Mouse (Mus musculus): Measurements from ENCODE around the gene Pkd2. TPM values are rescaled to one million over a fixed set of nuclear protein-coding genes. Genes with fewer than 3 reads are reported as not detected.
"Not testable (repeated sequence)": the region's sequence is repeated elsewhere in the genome, so short reads cannot be mapped to it uniquely, and the experiment has no call there.

The Pkd2 gene
- total and polyA plus RNA-seq, 2 experiments from 2014 or later = 4.7 to 15.4 TPM

GRCm38 (mm10) chr5:104436406-104437076 is 22.7 kb upstream of the Pkd2 start:
- ATAC-seq (ENCODE audit: insufficient read depth, low read depth) = no peak
- Histone ChIP-seq H3K27me3 (ENCODE audit: control insufficient read depth, insufficient read depth, low read length) (no peaks in the 10 kb centered on the region), H3K27ac (ENCODE audit: low read depth) (no peak overlapping the region), H3K4me2 (ENCODE audit: low read depth, low read length) (no peak overlapping the region), H3K36me3 (replicated peaks; ENCODE audit: control insufficient read depth, insufficient read depth, low read length) (no peaks in the 10 kb centered on the region), H3K4me1 (ENCODE audit: control insufficient read depth, insufficient read depth) (no peaks in the 10 kb centered on the region), H3K9me3 (replicated peaks; ENCODE audit: control insufficient read depth, low read length) (no peaks in the 10 kb centered on the region), H3K4me3 (ENCODE audit: low read depth, low read length) (no peak overlapping the region), H3K9ac (replicated peaks; ENCODE audit: low read depth, low read length) (no peak overlapping the region)
- 83% methylated on average over 7 of the region's 7 CpGs for WGBS
- no peak for DNase-seq (ENCODE audit: low spot score)
- TF ChIP-seq CTCF (IDR thresholded peaks at IDR 0.05; ENCODE audit: low read depth) (no peak), EP300 (IDR thresholded peaks at IDR 0.05; ENCODE audit: low read depth) (no peak)

GRCm38 (mm10) chr5:104442396-104442795 is 16.9 kb upstream of the Pkd2 start:
- H3K4me1 ChIP-seq (ENCODE audit: control insufficient read depth, insufficient read depth) = no peaks in the 10 kb centered on the region
- H3K27ac ChIP-seq (ENCODE audit: low read depth) = no peak overlapping the region
- no peak overlapping the region for H3K9ac ChIP-seq (replicated peaks; ENCODE audit: low read depth, low read length)
- H3K4me2 ChIP-seq (ENCODE audit: low read depth, low read length) = no peak overlapping the region
- DNase-seq (ENCODE audit: low spot score) = no peak
- no peak overlapping the region for H3K4me3 ChIP-seq (ENCODE audit: low read depth, low read length)
- no peaks in the 10 kb centered on the region for H3K9me3 ChIP-seq (replicated peaks; ENCODE audit: control insufficient read depth, low read length)
- 65% methylated on average over 6 of the region's 6 CpGs for WGBS
- H3K36me3 ChIP-seq (replicated peaks; ENCODE audit: control insufficient read depth, insufficient read depth, low read length) = no peaks in the 10 kb centered on the region
- no peak for ATAC-seq (ENCODE audit: insufficient read depth, low read depth)
- H3K27me3 ChIP-seq (ENCODE audit: control insufficient read depth, insufficient read depth, low read length) = 0 out of 2 replicates have a peak, but pooled peaks cover 4% of the 10 kb centered on the region
- TF ChIP-seq CTCF (IDR thresholded peaks at IDR 0.05; ENCODE audit: low read depth) (no peak), EP300 (IDR thresholded peaks at IDR 0.05; ENCODE audit: low read depth) (no peak)

GRCm38 (mm10) chr5:104442850-104443249 is 16.4 kb upstream of the Pkd2 start:
- Histone ChIP-seq H3K9me3 (replicated peaks; ENCODE audit: control insufficient read depth, low read length) (no peaks in the 10 kb centered on the region), H3K4me3 (ENCODE audit: low read depth, low read length) (no peak overlapping the region), H3K27me3 (ENCODE audit: control insufficient read depth, insufficient read depth, low read length) (0 out of 2 replicates have a peak, but pooled peaks cover 4% of the 10 kb centered on the region), H3K4me2 (ENCODE audit: low read depth, low read length) (no peak overlapping the region), H3K36me3 (replicated peaks; ENCODE audit: control insufficient read depth, insufficient read depth, low read length) (no peaks in the 10 kb centered on the region), H3K9ac (replicated peaks; ENCODE audit: low read depth, low read length) (no peak overlapping the region), H3K27ac (ENCODE audit: low read depth) (no peak overlapping the region), H3K4me1 (ENCODE audit: control insufficient read depth, insufficient read depth) (no peaks in the 10 kb centered on the region)
- DNase-seq (ENCODE audit: low spot score) (no peak), ATAC-seq (ENCODE audit: insufficient read depth, low read depth) (no peak)
- TF ChIP-seq CTCF (IDR thresholded peaks at IDR 0.05; ENCODE audit: low read depth) = no peak
- no peak for TF ChIP-seq EP300 (IDR thresholded peaks at IDR 0.05; ENCODE audit: low read depth)
- 57% methylated on average over 1 of the region's 1 CpGs for WGBS

GRCm38 (mm10) chr5:104446156-104446555 is 13.1 kb upstream of the Pkd2 start:
- Histone ChIP-seq H3K4me2 (ENCODE audit: low read depth, low read length) (no peak overlapping the region), H3K27me3 (ENCODE audit: control insufficient read depth, insufficient read depth, low read length) (0 out of 2 replicates have a peak, but pooled peaks cover 4% of the 10 kb centered on the region), H3K4me3 (ENCODE audit: low read depth, low read length) (no peak overlapping the region), H3K9ac (replicated peaks; ENCODE audit: low read depth, low read length) (no peak overlapping the region), H3K4me1 (ENCODE audit: control insufficient read depth, insufficient read depth) (no peaks in the 10 kb centered on the region), H3K9me3 (replicated peaks; ENCODE audit: control insufficient read depth, low read length) (no peaks in the 10 kb centered on the region), H3K36me3 (replicated peaks; ENCODE audit: control insufficient read depth, insufficient read depth, low read length) (no peaks in the 10 kb centered on the region), H3K27ac (ENCODE audit: low read depth) (no peak overlapping the region)
- peak; percentile 83 for TF ChIP-seq CTCF (IDR thresholded peaks at IDR 0.05; ENCODE audit: low read depth)
- no peak for TF ChIP-seq EP300 (IDR thresholded peaks at IDR 0.05; ENCODE audit: low read depth)
- ATAC-seq (ENCODE audit: insufficient read depth, low read depth) = peak; percentile 75
- 9% methylated on average over 3 of the region's 3 CpGs for WGBS
- peak; percentile 72 for DNase-seq (ENCODE audit: low spot score)

- WGBS = 19% methylated on average over 6 of the region's 6 CpGs
- ATAC-seq (ENCODE audit: insufficient read depth, low read depth); DNase-seq (ENCODE audit: low spot score): not testable (repeated sequence)
Observed at GRCm38 (mm10) chr5:104448346-104448745, 10.9 kb upstream of the Pkd2 start.

GRCm38 (mm10) chr5:104449491-104449890 is 9.8 kb upstream of the Pkd2 start:
- DNase-seq (ENCODE audit: low spot score) (no peak), ATAC-seq (ENCODE audit: insufficient read depth, low read depth) (no peak)
- Histone ChIP-seq H3K4me1 (ENCODE audit: control insufficient read depth, insufficient read depth) (no peaks in the 10 kb centered on the region), H3K36me3 (replicated peaks; ENCODE audit: control insufficient read depth, insufficient read depth, low read length) (no peaks in the 10 kb centered on the region), H3K9me3 (replicated peaks; ENCODE audit: control insufficient read depth, low read length) (no peaks in the 10 kb centered on the region), H3K9ac (replicated peaks; ENCODE audit: low read depth, low read length) (no peak overlapping the region), H3K4me2 (ENCODE audit: low read depth, low read length) (no peak overlapping the region), H3K27me3 (ENCODE audit: control insufficient read depth, insufficient read depth, low read length) (0 out of 2 replicates have a peak, but pooled peaks cover 4% of the 10 kb centered on the region), H3K4me3 (ENCODE audit: low read depth, low read length) (no peak overlapping the region), H3K27ac (ENCODE audit: low read depth) (no peak overlapping the region)
- TF ChIP-seq CTCF (IDR thresholded peaks at IDR 0.05; ENCODE audit: low read depth) (no peak), EP300 (IDR thresholded peaks at IDR 0.05; ENCODE audit: low read depth) (no peak)
- 52% methylated on average over 3 of the region's 3 CpGs for WGBS

More at GRCm38 (mm10) chr5:104448346-104448745, 10.9 kb upstream of the Pkd2 start:
- not testable (repeated sequence) for H3K4me2 ChIP-seq (ENCODE audit: low read depth, low read length); H3K36me3 ChIP-seq (replicated peaks; ENCODE audit: control insufficient read depth, insufficient read depth, low read length); H3K4me3 ChIP-seq (ENCODE audit: low read depth, low read length); H3K27ac ChIP-seq (ENCODE audit: low read depth); H3K9me3 ChIP-seq (replicated peaks; ENCODE audit: control insufficient read depth, low read length); H3K27me3 ChIP-seq (ENCODE audit: control insufficient read depth, insufficient read depth, low read length); H3K4me1 ChIP-seq (ENCODE audit: control insufficient read depth, insufficient read depth); H3K9ac ChIP-seq (replicated peaks; ENCODE audit: low read depth, low read length)

Measured in heart, postnatal 0 days (tissue).